Comparison of ENCODE assay signal across 8 mouse cellular contexts in genomic region chr3:102469713-102470448, GRCm38 (mm10). TPM values are rescaled to one million over a fixed set of nuclear protein-coding genes. Genes with fewer than 3 reads are reported as not detected.
DNase-seq lines count a peak whose midpoint lies in the region; ATAC-seq and TF ChIP-seq lines count a peak whose summit lies in the region.

Ngf (plus strand) TSS chr3:102469919.

- H3K4me3 ChIP-seq in layer of hippocampus, adult 2 months, result peak within 1 kb of the TSS; percentile 39
- peak within 1 kb of the TSS; percentile 62 for H3K4me3 ChIP-seq in heart, embryonic 10.5 days
- H3K4me3 ChIP-seq in kidney, embryonic 16.5 days (ENCODE audit: low read length), result peak within 1 kb of the TSS; percentile 48
- peak within 1 kb of the TSS; percentile 46 for H3K4me3 ChIP-seq in midbrain, postnatal 0 days (ENCODE audit: low read depth, low read length)
- no peak within 1 kb of the TSS for H3K4me3 ChIP-seq in lung, adult 2 months (replicated peaks; ENCODE audit: extremely low read depth, low read depth, low read length)

- peak; percentile 75 for ATAC-seq in kidney, embryonic 16.5 days (ENCODE audit: low FRiP score, low TSS enrichment)
- ATAC-seq in midbrain, postnatal 0 days (ENCODE audit: low FRiP score), result peak; percentile 46; the same call in 1 of the 2 replicates

- H3K4me2 ChIP-seq in kidney, embryonic 16.5 days (replicated peaks; ENCODE audit: low read depth, low read length), result peak within 1 kb of the TSS; percentile 72
- H3K4me2 ChIP-seq in midbrain, postnatal 0 days (ENCODE audit: low read depth, low read length, poor library complexity, severe bottlenecking), result peak within 1 kb of the TSS; percentile 87

- no peak for TF ChIP-seq POLR2A in lung, adult 2 months (IDR thresholded peaks at IDR 0.05; ENCODE audit: borderline replicate concordance, extremely low read depth, low read depth, low read length)

- peaks cover 72% of the 10 kb centered on the region for H3K27me3 ChIP-seq in heart, embryonic 10.5 days (ENCODE audit: insufficient read depth, poor library complexity, severe bottlenecking)
- peaks cover 31% of the 10 kb centered on the region for H3K27me3 ChIP-seq in kidney, embryonic 16.5 days (ENCODE audit: insufficient read depth, low read length)
- H3K27me3 ChIP-seq in midbrain, postnatal 0 days (ENCODE audit: insufficient read depth, low read length), result peaks cover 42% of the 10 kb centered on the region

- no peaks in the 10 kb centered on the region for H3K9me3 ChIP-seq in heart, embryonic 10.5 days
- H3K9me3 ChIP-seq in kidney, embryonic 16.5 days (ENCODE audit: low read length), result no peaks in the 10 kb centered on the region
- H3K9me3 ChIP-seq in midbrain, postnatal 0 days (ENCODE audit: low read length), result no peaks in the 10 kb centered on the region

- peak within 1 kb of the TSS; percentile 59 for H3K9ac ChIP-seq in kidney, embryonic 16.5 days (replicated peaks; ENCODE audit: low read length)
- H3K9ac ChIP-seq in midbrain, postnatal 0 days (replicated peaks; ENCODE audit: low read length, poor library complexity, severe bottlenecking), result 0 out of 2 replicates have a peak within 1 kb of the TSS, but pooled peaks have one; percentile 4

- H3K4me1 ChIP-seq in heart, embryonic 10.5 days, result peaks cover 20% of the 10 kb centered on the region
- H3K4me1 ChIP-seq in kidney, embryonic 16.5 days (ENCODE audit: insufficient read depth, low read length), result peaks cover 11% of the 10 kb centered on the region; the same call in 1 of the 2 replicates
- no peaks in the 10 kb centered on the region for H3K4me1 ChIP-seq in midbrain, postnatal 0 days (ENCODE audit: insufficient read depth, low read length)
- H3K4me1 ChIP-seq in lung, adult 2 months (ENCODE audit: control insufficient read depth, insufficient read depth, low read length), result no peaks in the 10 kb centered on the region

- no peak for TF ChIP-seq CTCF in layer of hippocampus, adult 2 months (conservative IDR thresholded peaks at IDR 0.05)
- TF ChIP-seq CTCF in midbrain, postnatal 0 days (IDR thresholded peaks at IDR 0.05), result no peak
- TF ChIP-seq CTCF in lung, adult 2 months (IDR thresholded peaks at IDR 0.05; ENCODE audit: insufficient read depth, low read length), result no peak

- under 1% methylated on average over 43 of the region's 43 CpGs for WGBS in heart, embryonic 10.5 days
- under 1% methylated on average over 43 of the region's 43 CpGs for WGBS in kidney, embryonic 16.5 days
- under 1% methylated on average over 43 of the region's 43 CpGs for WGBS in midbrain, postnatal 0 days
- 2% methylated on average over 43 of the region's 43 CpGs for WGBS in lung, adult 2 months

- H3K36me3 ChIP-seq in heart, embryonic 10.5 days, result no peaks in the 10 kb centered on the region
- no peaks in the 10 kb centered on the region for H3K36me3 ChIP-seq in kidney, embryonic 16.5 days (ENCODE audit: insufficient read depth, low read length)
- H3K36me3 ChIP-seq in midbrain, postnatal 0 days (ENCODE audit: insufficient read depth, low read length), result no peaks in the 10 kb centered on the region

- no peak for DNase-seq in layer of hippocampus, adult 2 months (ENCODE audit: low spot score in 2 of 2)
- no peak for DNase-seq in layer of hippocampus, adult 8-10 months (ENCODE audit: low spot score in 2 of 2)
- peak; percentile 52 for DNase-seq in embryo, embryonic 10.5 days (ENCODE audit: low spot score)
- DNase-seq in heart, embryonic 10.5 days (ENCODE audit: low spot score), result no peak
- peak; percentile 12 for DNase-seq in midbrain, postnatal 0 days (ENCODE audit: low spot score)
- no peak for DNase-seq in lung, adult 2 months
- DNase-seq in adrenal gland, adult 18-20 months (ENCODE audit: low spot score in 2 of 2), result no peak

- H3K27ac ChIP-seq in layer of hippocampus, adult 2 months, result no peak within 1 kb of the TSS
- H3K27ac ChIP-seq in heart, embryonic 10.5 days, result 0 out of 2 replicates have a peak within 1 kb of the TSS, but pooled peaks have one; percentile 59
- H3K27ac ChIP-seq in kidney, embryonic 16.5 days (ENCODE audit: low read length), result no peak within 1 kb of the TSS
- no peak within 1 kb of the TSS for H3K27ac ChIP-seq in midbrain, postnatal 0 days (ENCODE audit: low read depth, low read length)

RNA-seq across cellular contexts. Expression of gene Ngf, which starts in this region (rescaled TPM):
- 10 to 100 TPM in 1 of 2 experiments, 1 to 10 TPM in 1; 9.8 to 14.5 TPM for total RNA-seq in layer of hippocampus, adult 2 months (2021)
- total RNA-seq in layer of hippocampus, adult 8-10 months (2022), result 10 to 100 TPM in 1 of 4 experiments, 1 to 10 TPM in 3; 7.4 to 11.1 (median 8.8) TPM
- polyA plus RNA-seq in heart, embryonic 10.5 days (2016; fragmentation: Nextera tagmentation; extraction: Ambion mirVana), result 0.30 and 1.1 TPM in 2 replicates
- 4.1 and 4.7 TPM in 2 replicates for polyA plus RNA-seq in kidney, embryonic 16.5 days (2015; fragmentation: Nextera tagmentation; extraction: Ambion mirVana)
- 1.3 and 4.9 TPM in 2 replicates for total RNA-seq in midbrain, postnatal 0 days (2014; rRNA removed)
- 0.28 and 1.1 TPM in 2 replicates for polyA plus RNA-seq in midbrain, postnatal 0 days (2015; fragmentation: Nextera tagmentation; extraction: Ambion mirVana)
- 1.5 and 1.7 TPM in 2 replicates for polyA plus RNA-seq in lung, adult 2 months (2012; rRNA removed)
- 1 to 10 TPM; 2.1 to 3.3 TPM for total RNA-seq in adrenal gland, adult 18-20 months (2021)

Comparison
In these comparisons a context has a peak if more than half of its experiments do, and no peak if none do; other contexts are left out.
1. DNase-seq: peak in embryo, embryonic 10.5 days (single experiment) and midbrain, postnatal 0 days (single experiment); none in layer of hippocampus, adult 2 months (0 of 2), layer of hippocampus, adult 8-10 months (0 of 2), heart, embryonic 10.5 days (single experiment), lung, adult 2 months (single experiment) and adrenal gland, adult 18-20 months (0 of 2).